Mouse (Mus musculus): ENCODE data around the gene Thap4. TPM values are rescaled to one million over a fixed set of nuclear protein-coding genes. Genes with fewer than 3 reads are reported as not detected.
A peak's percentile ranks its signal among the peaks of the same experiment; 100 is the strongest.

Thap4 gene
- total and polyA plus RNA-seq, 2 experiments from 2014 or later, result 53.9 to 57.2 TPM

DNA sequence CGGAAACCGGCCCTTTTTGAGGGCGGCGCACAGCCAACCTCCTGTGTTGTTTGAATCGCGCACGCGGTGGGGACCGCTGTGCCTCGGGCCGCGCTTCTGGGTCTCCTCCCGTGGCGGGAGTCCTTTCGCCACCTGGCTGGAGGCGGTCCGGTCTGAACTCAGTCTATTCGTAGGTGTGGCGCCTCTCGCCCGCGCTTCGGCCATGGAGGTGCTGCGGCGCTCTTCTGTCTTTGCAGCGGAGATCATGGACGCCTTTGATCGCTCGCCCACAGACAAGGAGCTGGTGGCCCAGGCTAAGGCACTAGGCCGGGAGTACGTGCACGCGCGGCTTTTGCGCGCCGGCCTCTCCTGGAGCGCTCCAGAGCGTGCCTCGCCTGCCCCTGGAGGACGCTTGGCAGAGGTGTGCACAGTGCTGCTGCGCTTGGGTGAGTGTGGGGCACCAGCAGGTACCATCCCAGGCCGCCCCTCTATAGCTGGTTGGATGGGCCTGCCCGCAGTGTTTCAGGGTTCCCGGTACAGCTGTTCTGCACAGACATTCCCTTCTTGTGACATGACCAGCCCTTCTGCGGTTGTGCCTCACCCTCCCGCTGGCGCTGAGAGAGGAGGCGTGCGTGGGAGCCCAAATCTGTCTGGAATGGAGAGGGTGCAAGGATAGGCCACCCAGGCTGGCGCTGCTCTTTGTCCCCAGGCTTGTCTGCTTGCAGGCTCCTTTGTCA is 68.3 kb downstream of the Thap4 start:
- peaks cover 12% of the 10 kb centered on the region; the same call in 1 of the 2 replicates for H3K4me1 ChIP-seq (ENCODE audit: control insufficient read depth, insufficient read depth)
- ATAC-seq (ENCODE audit: insufficient read depth, low read depth) (peak; percentile 78), DNase-seq (ENCODE audit: low spot score) (peak; percentile 67)
- 6% methylated on average over 51 of the region's 51 CpGs for WGBS
- peak overlapping the region; percentile 82 for H3K4me2 ChIP-seq (ENCODE audit: low read depth, low read length)
- peak overlapping the region; percentile 62 for H3K9ac ChIP-seq (replicated peaks; ENCODE audit: low read depth, low read length)
- TF ChIP-seq EP300 (IDR thresholded peaks at IDR 0.05; ENCODE audit: low read depth) (no peak), CTCF (IDR thresholded peaks at IDR 0.05; ENCODE audit: low read depth) (peak; percentile 53)
- peak overlapping the region; percentile 56 for H3K4me3 ChIP-seq (ENCODE audit: low read depth, low read length)
- no peaks in the 10 kb centered on the region for H3K27me3 ChIP-seq (ENCODE audit: control insufficient read depth, insufficient read depth, low read length)
- H3K27ac ChIP-seq (ENCODE audit: low read depth), result peak overlapping the region; percentile 11
- no peaks in the 10 kb centered on the region for H3K9me3 ChIP-seq (replicated peaks; ENCODE audit: control insufficient read depth, low read length)
- H3K36me3 ChIP-seq (replicated peaks; ENCODE audit: control insufficient read depth, insufficient read depth, low read length), result 0 out of 2 replicates have a peak, but pooled peaks cover under 1% of the 10 kb centered on the region

DNA sequence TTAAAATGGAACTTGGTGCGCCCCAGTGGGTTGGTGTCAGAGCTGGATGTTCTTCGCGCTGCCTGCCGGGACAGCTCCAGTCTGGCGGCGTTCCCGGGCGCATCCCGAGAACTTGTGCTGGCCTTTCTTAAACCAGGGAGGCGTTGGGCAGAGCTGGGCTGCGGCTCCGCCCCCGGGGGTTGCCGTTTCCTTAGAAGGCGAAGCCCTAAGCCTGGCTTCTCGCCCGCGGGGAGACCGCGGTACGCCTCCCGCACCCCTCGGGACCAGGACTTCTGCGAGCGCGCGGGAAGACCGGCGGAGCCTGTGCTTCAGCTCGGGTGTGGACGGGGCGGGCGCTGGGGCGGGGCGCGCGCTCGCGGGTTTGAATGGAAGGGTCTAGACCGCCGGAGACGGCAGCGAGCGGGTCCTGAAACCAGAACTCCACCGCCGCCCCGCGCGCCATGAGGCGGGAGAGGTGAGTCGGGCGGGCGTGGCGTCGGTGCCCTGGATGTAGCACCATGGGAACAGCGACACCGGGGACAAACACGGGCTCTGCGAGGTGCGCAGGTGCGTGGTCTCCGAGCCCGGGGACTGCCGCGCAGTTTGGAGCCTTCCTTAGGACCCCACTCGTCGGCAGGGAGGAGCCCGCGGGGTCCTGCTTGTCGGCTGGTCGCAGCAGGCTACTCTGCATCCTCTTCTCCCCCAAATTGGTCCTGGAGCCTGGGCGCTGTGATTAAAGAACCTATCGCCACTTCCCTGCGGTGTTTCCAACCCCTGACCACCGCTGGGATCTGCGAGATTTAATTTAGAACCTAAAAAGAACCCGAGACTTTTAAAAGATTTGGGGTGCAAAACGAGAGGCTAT is 69.0 kb downstream of the Thap4 start, which contains the start of gene Bok:
Gene Bok (plus strand): TSS at position 260 of the 844 bp plus-strand sequence.
- H3K9me3 ChIP-seq (replicated peaks; ENCODE audit: control insufficient read depth, low read length), result no peaks in the 10 kb centered on the region
- peak; percentile 77 for DNase-seq (ENCODE audit: low spot score)
- peaks cover 12% of the 10 kb centered on the region; the same call in 1 of the 2 replicates for H3K4me1 ChIP-seq (ENCODE audit: control insufficient read depth, insufficient read depth)
- peak within 1 kb of the TSS; percentile 56 for H3K4me3 ChIP-seq (ENCODE audit: low read depth, low read length)
- under 1% methylated on average over 78 of the region's 78 CpGs for WGBS
- peak within 1 kb of the TSS; percentile 62 for H3K9ac ChIP-seq (replicated peaks; ENCODE audit: low read depth, low read length)
- TF ChIP-seq CTCF (IDR thresholded peaks at IDR 0.05; ENCODE audit: low read depth), result no peak
- TF ChIP-seq EP300 (IDR thresholded peaks at IDR 0.05; ENCODE audit: low read depth), result no peak
- H3K27me3 ChIP-seq (ENCODE audit: control insufficient read depth, insufficient read depth, low read length), result no peaks in the 10 kb centered on the region
- ATAC-seq (ENCODE audit: insufficient read depth, low read depth), result peak; percentile 72
- H3K4me2 ChIP-seq (ENCODE audit: low read depth, low read length), result peak within 1 kb of the TSS; percentile 82
- H3K36me3 ChIP-seq (replicated peaks; ENCODE audit: control insufficient read depth, insufficient read depth, low read length), result no peaks in the 10 kb centered on the region
- H3K27ac ChIP-seq (ENCODE audit: low read depth), result peak within 1 kb of the TSS; percentile 32

DNA sequence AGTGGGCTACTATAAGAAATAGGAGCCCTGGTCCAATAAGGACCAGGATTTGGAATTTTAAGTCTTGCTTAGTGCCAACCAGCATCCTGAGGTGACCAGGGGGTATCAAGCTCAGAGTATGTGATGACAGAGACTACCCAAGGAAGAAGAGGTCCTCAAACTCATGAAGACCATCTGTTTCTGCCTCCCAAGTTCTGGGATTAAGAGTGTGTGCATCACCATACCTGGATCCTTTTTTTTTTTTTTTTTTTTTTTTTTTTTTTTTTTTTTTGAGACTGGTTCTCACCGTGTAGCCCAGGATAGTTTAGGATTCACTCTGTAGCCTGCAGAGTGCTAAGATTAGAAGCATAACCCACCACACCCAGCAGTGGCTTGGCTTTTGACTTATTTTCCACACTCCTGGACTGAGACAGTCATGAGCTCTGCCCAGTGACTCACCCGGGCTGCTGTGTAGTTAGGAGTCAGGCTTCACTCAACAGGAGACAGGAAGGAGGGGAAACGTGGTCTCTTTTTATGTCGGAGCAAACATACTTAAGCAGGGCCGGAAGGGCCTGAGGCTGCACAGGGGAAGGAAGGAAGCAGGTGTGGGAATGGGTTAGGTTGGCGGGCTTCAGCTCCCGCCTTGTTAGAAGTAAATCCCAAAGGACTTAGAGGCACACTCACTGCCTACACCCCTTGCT is 74.6 kb downstream of the Thap4 start:
- ATAC-seq (ENCODE audit: insufficient read depth, low read depth) (peak; percentile 79), DNase-seq (ENCODE audit: low spot score) (no peak)
- Histone ChIP-seq H3K4me3 (ENCODE audit: low read depth, low read length) (no peak overlapping the region), H3K27me3 (ENCODE audit: control insufficient read depth, insufficient read depth, low read length) (no peaks in the 10 kb centered on the region), H3K4me2 (ENCODE audit: low read depth, low read length) (no peak overlapping the region), H3K4me1 (ENCODE audit: control insufficient read depth, insufficient read depth) (peaks cover 13% of the 10 kb centered on the region), H3K9me3 (replicated peaks; ENCODE audit: control insufficient read depth, low read length) (no peaks in the 10 kb centered on the region), H3K27ac (ENCODE audit: low read depth) (peak overlapping the region; percentile 39; the same call in 1 of the 2 replicates), H3K9ac (replicated peaks; ENCODE audit: low read depth, low read length) (no peak overlapping the region), H3K36me3 (replicated peaks; ENCODE audit: control insufficient read depth, insufficient read depth, low read length) (no peaks in the 10 kb centered on the region)
- WGBS, result 50% methylated on average over 7 of the region's 7 CpGs
- TF ChIP-seq CTCF (IDR thresholded peaks at IDR 0.05; ENCODE audit: low read depth), result no peak
- peak; percentile 64; the same call in 1 of the 2 replicates for TF ChIP-seq EP300 (IDR thresholded peaks at IDR 0.05; ENCODE audit: low read depth)

DNA sequence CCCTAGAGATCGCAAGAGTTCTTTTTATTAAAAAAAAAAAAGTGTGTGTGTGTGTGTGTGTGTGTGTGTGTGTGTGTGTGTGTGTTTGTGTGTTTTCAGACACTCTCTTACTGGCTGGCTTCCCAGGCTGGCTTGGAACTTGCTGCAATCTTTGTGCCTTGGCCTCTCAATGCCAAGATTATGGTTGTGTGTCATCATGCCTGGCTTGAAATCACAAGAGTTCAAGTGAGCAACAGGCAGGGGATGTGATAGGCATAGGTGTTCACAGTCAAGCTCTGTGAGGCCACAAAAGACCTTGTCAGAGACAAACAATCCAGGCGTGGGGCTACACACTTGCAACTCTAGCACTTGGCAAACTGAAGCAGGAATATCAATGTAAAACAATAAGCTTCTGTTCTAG is 76.3 kb downstream of the Thap4 start:
- Histone ChIP-seq H3K4me1 (ENCODE audit: control insufficient read depth, insufficient read depth) (peaks cover 9% of the 10 kb centered on the region; the same call in 1 of the 2 replicates), H3K9ac (replicated peaks; ENCODE audit: low read depth, low read length) (no peak overlapping the region), H3K4me2 (ENCODE audit: low read depth, low read length) (no peak overlapping the region), H3K36me3 (replicated peaks; ENCODE audit: control insufficient read depth, insufficient read depth, low read length) (no peaks in the 10 kb centered on the region), H3K27me3 (ENCODE audit: control insufficient read depth, insufficient read depth, low read length) (no peaks in the 10 kb centered on the region), H3K9me3 (replicated peaks; ENCODE audit: control insufficient read depth, low read length) (no peaks in the 10 kb centered on the region), H3K27ac (ENCODE audit: low read depth) (0 out of 2 replicates have a peak overlapping the region, but pooled peaks have one; percentile 9), H3K4me3 (ENCODE audit: low read depth, low read length) (no peak overlapping the region)
- peak; percentile 64 for ATAC-seq (ENCODE audit: insufficient read depth, low read depth)
- WGBS, result 40% methylated on average over 2 of the region's 2 CpGs
- DNase-seq (ENCODE audit: low spot score), result peak; percentile 52
- TF ChIP-seq EP300 (IDR thresholded peaks at IDR 0.05; ENCODE audit: low read depth) (no peak), CTCF (IDR thresholded peaks at IDR 0.05; ENCODE audit: low read depth) (no peak)

DNA sequence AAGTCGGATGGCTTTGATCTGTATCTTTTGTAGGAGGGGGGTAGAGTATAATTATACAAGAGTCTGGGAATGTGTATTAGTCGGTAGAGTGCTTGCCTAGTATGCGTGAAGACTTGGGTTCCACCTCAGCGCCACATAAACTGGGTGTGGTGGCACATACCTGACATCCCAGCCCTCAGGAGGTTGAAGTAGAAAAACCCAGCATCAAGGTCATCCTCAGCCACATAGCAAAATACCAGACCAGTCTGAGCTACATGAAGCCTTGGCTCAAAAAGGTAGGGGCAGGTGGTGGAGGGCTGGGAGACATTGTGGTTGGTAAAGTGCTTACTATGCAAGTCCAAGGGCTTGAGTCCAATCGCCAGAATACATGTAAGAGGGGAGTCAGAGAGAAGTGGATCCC is 82.0 kb downstream of the Thap4 start:
- TF ChIP-seq CTCF (IDR thresholded peaks at IDR 0.05; ENCODE audit: low read depth) (no peak), EP300 (IDR thresholded peaks at IDR 0.05; ENCODE audit: low read depth) (no peak)
- Histone ChIP-seq H3K4me1 (ENCODE audit: control insufficient read depth, insufficient read depth) (peaks cover 15% of the 10 kb centered on the region), H3K36me3 (replicated peaks; ENCODE audit: control insufficient read depth, insufficient read depth, low read length) (no peaks in the 10 kb centered on the region), H3K27me3 (ENCODE audit: control insufficient read depth, insufficient read depth, low read length) (no peaks in the 10 kb centered on the region), H3K9ac (replicated peaks; ENCODE audit: low read depth, low read length) (no peak overlapping the region), H3K9me3 (replicated peaks; ENCODE audit: control insufficient read depth, low read length) (no peaks in the 10 kb centered on the region), H3K4me2 (ENCODE audit: low read depth, low read length) (no peak overlapping the region), H3K4me3 (ENCODE audit: low read depth, low read length) (no peak overlapping the region), H3K27ac (ENCODE audit: low read depth) (no peak overlapping the region)
- 87% methylated on average over 5 of the region's 5 CpGs for WGBS
- DNase-seq (ENCODE audit: low spot score) (no peak), ATAC-seq (ENCODE audit: insufficient read depth, low read depth) (no peak)
